Mouse (Mus musculus) cerebellum, postnatal 4 days (tissue): ENCODE data around the gene Fntb.

Source experiments
- DNase-seq, 2 experiments: peaks; one replicate each; pipeline ENCODE4 v3.0.0; 2022; ENCODE audit warnings: low spot score in 2 of 2, mixed read lengths in 1 of 2

Gene Fntb

GRCm38 (mm10) chr12:76886826-76887225, 121.4 kb downstream of the Fntb start:
- DNase-seq: no peak

GRCm38 (mm10) chr12:76887941-76888340, 122.6 kb downstream of the Fntb start:
- no peak for DNase-seq

- no peak for DNase-seq
These were observed 124.2 kb downstream of the Fntb start for GRCm38 (mm10) chr12:76889404-76890184.

- DNase-seq: no peak
These were observed 125.8 kb downstream of the Fntb start for GRCm38 (mm10) chr12:76891160-76891559.

- no peak for DNase-seq
These were observed 127.7 kb downstream of the Fntb start for GRCm38 (mm10) chr12:76892910-76893695.

- no peak for DNase-seq
These were observed 129.6 kb downstream of the Fntb start for GRCm38 (mm10) chr12:76894792-76895559.

- no peak for DNase-seq
These were observed 130.4 kb downstream of the Fntb start for GRCm38 (mm10) chr12:76895777-76896176.

- no peak for DNase-seq
These were observed 131.2 kb downstream of the Fntb start for GRCm38 (mm10) chr12:76896566-76896965.

GRCm38 (mm10) chr12:76897006-76897405, 131.6 kb downstream of the Fntb start:
- no peak for DNase-seq

GRCm38 (mm10) chr12:76898141-76898540, 132.8 kb downstream of the Fntb start:
- DNase-seq: no peak

GRCm38 (mm10) chr12:76899261-76899975, 134.0 kb downstream of the Fntb start:
- DNase-seq: no peak

- DNase-seq: no peak
These were observed 136.3 kb downstream of the Fntb start for GRCm38 (mm10) chr12:76901508-76902294.

- no peak for DNase-seq
These were observed 140.9 kb downstream of the Fntb start for GRCm38 (mm10) chr12:76906278-76906677.

GRCm38 (mm10) chr12:76909218-76909617, 143.8 kb downstream of the Fntb start:
- DNase-seq: no peak

- no peak for DNase-seq
These were observed 145.0 kb downstream of the Fntb start for GRCm38 (mm10) chr12:76910258-76910940.

- DNase-seq: no peak
These were observed 145.9 kb downstream of the Fntb start for GRCm38 (mm10) chr12:76911171-76911726.

- DNase-seq: no peak
These were observed 146.8 kb downstream of the Fntb start for GRCm38 (mm10) chr12:76912193-76912592.

GRCm38 (mm10) chr12:76916163-76916562, 150.8 kb downstream of the Fntb start:
- no peak for DNase-seq

GRCm38 (mm10) chr12:76918113-76918512, 152.7 kb downstream of the Fntb start:
- no peak for DNase-seq

GRCm38 (mm10) chr12:76918855-76919254, 153.5 kb downstream of the Fntb start:
- DNase-seq: no peak
